Mouse (Mus musculus) heart, adult 2 months (tissue): Measurements from ENCODE around the gene Zfp750.

Experiments
- CTCF ChIP-seq: fragments of 200-600 bp; IDR thresholded peaks from 2 replicates; pipeline ENCODE4 v1.8.1; 2022; ENCODE audit warnings: antibody characterized with exemption, mild to moderate bottlenecking, moderate library complexity
- POLR2A ChIP-seq: fragments of 200-500 bp; IDR thresholded peaks from 2 replicates; pipeline ENCODE4 v1.6.1; 2011; ENCODE audit warnings: mild to moderate bottlenecking, low read depth, low read length, control low read depth; ENCODE audit not compliant: insufficient read depth

DNA sequence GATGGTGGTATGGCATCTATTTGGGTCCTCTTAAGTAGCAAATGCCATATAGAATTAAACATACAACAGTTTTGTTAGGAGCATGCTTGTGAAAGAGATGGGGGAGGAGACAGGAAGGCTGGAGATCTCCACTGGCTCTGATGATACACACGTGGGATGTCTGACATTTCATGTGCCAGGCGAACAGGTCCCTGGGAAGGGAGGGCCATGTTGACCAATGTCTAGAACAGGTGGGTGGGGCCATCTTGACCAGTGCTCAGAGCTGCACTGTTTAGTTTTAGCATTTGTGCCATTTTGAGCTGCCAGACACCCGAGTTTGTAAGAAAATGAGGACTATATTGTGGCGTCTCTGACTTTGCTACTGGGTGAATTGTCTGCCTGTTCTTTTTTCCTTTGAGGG lies 10.7 kb downstream of the Zfp750 start:
- TF ChIP-seq CTCF = no peak
- TF ChIP-seq POLR2A = no peak
